Mouse (Mus musculus) cerebellum, adult 2 months (tissue): Measurements from ENCODE around the gene Gm11011.

Experiments used
- CTCF ChIP-seq: fragments of 200-500 bp; IDR thresholded peaks from 2 replicates; pipeline ENCODE4 v1.5.1; 2011; ENCODE audit warnings: low read depth, mild to moderate bottlenecking, control low read depth, low read length, moderate library complexity, borderline replicate concordance; ENCODE audit not compliant: insufficient read depth
- POLR2A ChIP-seq: fragments of 200-500 bp; IDR thresholded peaks from 2 replicates; pipeline ENCODE4 v1.6.1; 2011; ENCODE audit warnings: low read length, control low read depth, borderline replicate concordance; ENCODE audit not compliant: insufficient read depth

DNA sequence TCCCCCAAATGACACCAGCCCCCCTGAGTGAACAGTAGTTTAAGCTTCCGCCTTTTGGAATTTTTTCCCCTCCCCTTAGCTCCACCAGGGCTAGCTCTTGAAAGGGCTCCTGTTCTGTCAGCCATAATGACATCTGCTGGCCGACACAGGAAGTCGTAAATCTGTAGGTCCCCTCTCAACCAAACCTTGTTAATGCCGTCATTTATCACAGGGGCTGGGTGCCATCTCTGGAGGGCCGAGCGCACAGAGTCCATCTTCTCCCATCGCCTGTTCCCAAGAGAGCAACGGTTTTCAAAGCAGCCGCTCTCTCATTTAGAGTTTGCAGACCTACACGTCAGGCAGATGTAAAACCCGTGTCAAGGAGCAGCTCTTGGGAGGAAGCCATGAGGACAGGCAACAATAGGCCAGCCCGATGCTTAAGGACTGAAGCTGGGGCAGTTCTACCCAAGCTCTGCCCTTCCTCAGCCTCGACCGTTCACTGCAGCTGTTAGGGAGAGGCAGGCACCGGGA, 33.7 kb upstream of the Gm11011 start:
- TF ChIP-seq CTCF (no peak), POLR2A (no peak)
